Mouse (Mus musculus) brown adipose tissue, adult 24 weeks (tissue): ENCODE data around the gene Gm17662. TPM values are rescaled to one million over a fixed set of nuclear protein-coding genes. Genes with fewer than 3 reads are reported as not detected.

ENCODE experiments used
- H3K27ac ChIP-seq: fragments of 200-500 bp; replicated peaks from 2 replicates; pipeline ENCODE4 v1.5.1; 2012; ENCODE audit warnings: low read depth, mild to moderate bottlenecking, low read length
- H3K4me1 ChIP-seq: fragments of 200-500 bp; 2 replicates; pipeline ENCODE4 v1.6.1; 2012; ENCODE audit warnings: low read length, mixed read lengths; ENCODE audit not compliant: control insufficient read depth, insufficient read depth, insufficient read length
- H3K4me3 ChIP-seq: fragments of 200-500 bp; 2 replicates; pipeline ENCODE4 v1.5.1; 2012; ENCODE audit warnings: low read depth, mild to moderate bottlenecking, low read length, moderate library complexity; ENCODE audit not compliant: insufficient read depth
- polyA plus RNA-seq: library from polyadenylated mRNA; stranded (reverse); fragments of >200 nt; gene quantifications from 2 replicates; pipeline ENCODE4 v1.2.4, GENCODE M21; 2012; ENCODE audit not compliant: missing spikeins, insufficient read depth, insufficient read length

The Gm17662 gene
- polyA plus RNA-seq, 1 experiment, result not detected

DNA sequence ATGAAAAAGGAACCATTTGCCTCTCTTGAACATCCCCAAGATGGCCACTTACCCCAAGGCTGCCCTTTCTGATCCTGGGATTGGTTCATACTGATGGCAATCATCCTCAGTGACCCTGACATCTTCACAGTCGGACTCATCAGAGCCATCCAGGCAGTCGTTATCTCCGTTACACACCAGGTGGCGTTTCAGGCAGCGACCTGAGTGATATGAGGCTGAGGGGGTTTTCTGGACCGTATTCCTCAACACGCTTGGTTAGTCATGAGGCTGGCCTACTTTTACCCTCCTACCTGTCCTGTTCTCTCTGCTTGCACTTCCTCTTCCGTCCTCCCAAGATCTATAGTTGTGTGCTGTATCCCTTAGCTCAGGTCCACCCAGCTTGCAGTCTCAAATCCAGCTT, 4.1 kb downstream of the Gm17662 start:
- Histone ChIP-seq H3K4me1 (no peaks in the 10 kb centered on the region), H3K4me3 (no peak overlapping the region), H3K27ac (no peak overlapping the region)

- no peak overlapping the region for H3K27ac ChIP-seq
- H3K4me3 ChIP-seq, result no peak overlapping the region
- no peaks in the 10 kb centered on the region for H3K4me1 ChIP-seq
Observed at GRCm38 (mm10) chr4:104864397-104864796, 7.3 kb downstream of the Gm17662 start.

DNA sequence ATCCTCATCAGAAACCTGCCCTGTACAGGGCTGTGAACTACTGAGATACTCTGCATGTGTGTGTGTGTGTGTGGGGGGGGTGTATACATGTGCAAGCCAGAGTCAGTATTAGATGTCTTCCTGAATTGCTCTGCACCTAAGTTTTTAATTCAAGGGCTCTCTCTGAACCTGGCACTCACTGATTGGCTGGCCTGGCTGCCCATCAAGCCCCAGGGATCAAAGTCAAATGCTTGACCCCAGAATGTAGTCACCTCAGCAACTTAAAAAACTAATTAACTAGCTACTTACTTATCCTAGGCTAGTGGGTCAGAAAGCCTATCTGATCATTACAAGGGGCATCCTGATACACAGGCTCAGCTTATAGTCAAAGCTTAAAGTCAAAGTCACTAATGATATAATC, 12.5 kb downstream of the Gm17662 start:
- Histone ChIP-seq H3K4me1 (no peaks in the 10 kb centered on the region), H3K27ac (no peak overlapping the region)

GRCm38 (mm10) chr4:104870196-104870595, 13.1 kb downstream of the Gm17662 start:
- Histone ChIP-seq H3K4me1 (no peaks in the 10 kb centered on the region), H3K27ac (no peak overlapping the region), H3K4me3 (no peak overlapping the region)

More for the DNA sequence above, 12.5 kb downstream of the Gm17662 start:
- no peak overlapping the region for H3K4me3 ChIP-seq

DNA sequence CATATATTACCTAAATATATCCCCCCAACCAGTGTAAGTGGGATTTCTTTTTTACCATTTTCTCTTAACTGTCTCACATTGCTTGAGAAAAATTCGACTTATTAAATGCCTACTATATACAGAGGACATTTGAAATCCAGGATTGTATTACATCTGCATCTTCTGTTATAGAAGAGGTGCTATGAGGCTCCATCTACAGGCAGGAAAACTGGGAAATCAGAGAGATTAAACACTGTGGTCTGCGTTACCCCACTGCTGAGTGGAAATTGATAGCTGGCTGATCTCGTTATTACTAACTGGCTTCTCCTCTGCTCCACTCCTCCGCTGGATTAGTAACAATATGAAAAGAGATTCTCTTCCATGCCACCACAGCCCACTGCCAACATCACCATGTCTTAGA, 18.7 kb downstream of the Gm17662 start:
- H3K4me3 ChIP-seq, result no peak overlapping the region
- no peak overlapping the region for H3K27ac ChIP-seq
- H3K4me1 ChIP-seq, result no peaks in the 10 kb centered on the region

DNA sequence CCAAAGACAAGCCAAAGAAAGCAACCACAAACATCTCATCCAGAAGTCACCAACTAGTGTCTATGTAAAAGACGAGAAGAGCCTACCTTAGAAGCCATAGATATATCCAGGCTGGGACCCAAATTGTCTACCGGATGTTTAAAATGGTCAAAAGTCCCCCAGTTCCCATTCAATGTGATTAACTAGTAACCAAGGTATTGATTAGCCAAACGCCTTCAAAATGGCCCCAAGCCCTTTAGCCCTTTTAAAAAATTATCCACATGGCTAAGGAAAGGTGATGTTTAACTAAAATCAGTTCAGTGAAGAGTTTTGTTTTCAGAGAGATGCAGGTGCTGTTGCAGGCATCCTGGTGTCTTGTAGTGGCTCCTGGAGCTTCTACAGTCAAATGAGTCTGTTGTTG, 19.2 kb downstream of the Gm17662 start, which contains the start of gene C8a:
TSS of gene C8a (minus strand) at position 76 of the 400 bp plus-strand sequence.
- no peak within 1 kb of the TSS for H3K4me3 ChIP-seq
- no peaks in the 10 kb centered on the region for H3K4me1 ChIP-seq
- no peak within 1 kb of the TSS for H3K27ac ChIP-seq

- no peaks in the 10 kb centered on the region for H3K4me1 ChIP-seq
- no peak overlapping the region for H3K4me3 ChIP-seq
- H3K27ac ChIP-seq, result no peak overlapping the region
Observed at GRCm38 (mm10) chr4:104887486-104887885, 30.4 kb downstream of the Gm17662 start.

DNA sequence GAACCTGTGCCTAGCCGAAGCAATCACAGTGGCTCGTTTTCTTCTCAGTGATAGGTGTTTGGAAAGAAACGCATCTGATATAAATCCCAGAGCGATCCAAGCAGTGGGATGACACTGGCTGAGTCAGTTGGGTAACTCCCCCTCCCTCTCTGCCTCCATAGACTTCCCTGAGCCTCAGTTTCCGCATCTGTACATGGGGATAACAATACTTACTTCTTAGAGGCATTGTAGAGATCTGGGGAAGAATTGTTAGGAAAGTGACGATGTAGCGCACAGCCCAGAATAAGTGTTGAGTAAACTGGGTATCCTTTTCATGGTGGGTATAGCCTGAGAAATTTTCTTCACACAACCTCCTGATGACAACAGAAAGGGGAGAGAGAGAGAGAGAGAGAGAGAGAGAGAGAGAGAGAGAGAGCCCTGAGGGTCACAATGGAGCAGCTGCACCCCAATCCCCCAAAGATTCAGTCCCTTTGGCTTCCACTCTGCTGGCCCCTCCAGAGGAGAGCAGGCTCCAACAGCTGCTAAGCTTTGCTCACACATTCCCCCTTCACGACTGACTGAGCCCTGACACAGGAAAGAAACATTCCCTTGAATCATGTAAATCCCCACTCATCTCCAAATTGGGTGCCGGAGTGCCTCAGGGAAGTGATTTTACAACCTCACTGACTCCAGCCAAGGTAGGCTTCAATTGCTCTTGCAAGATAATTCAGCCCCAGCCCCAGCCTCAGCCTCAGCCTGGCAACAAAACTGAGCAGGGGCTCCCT, 31.6 kb downstream of the Gm17662 start:
- Histone ChIP-seq H3K4me3 (no peak overlapping the region), H3K27ac (no peak overlapping the region), H3K4me1 (no peaks in the 10 kb centered on the region)

GRCm38 (mm10) chr4:104891708-104892107, 34.6 kb downstream of the Gm17662 start:
- Histone ChIP-seq H3K27ac (no peak overlapping the region), H3K4me1 (no peaks in the 10 kb centered on the region), H3K4me3 (no peak overlapping the region)

DNA sequence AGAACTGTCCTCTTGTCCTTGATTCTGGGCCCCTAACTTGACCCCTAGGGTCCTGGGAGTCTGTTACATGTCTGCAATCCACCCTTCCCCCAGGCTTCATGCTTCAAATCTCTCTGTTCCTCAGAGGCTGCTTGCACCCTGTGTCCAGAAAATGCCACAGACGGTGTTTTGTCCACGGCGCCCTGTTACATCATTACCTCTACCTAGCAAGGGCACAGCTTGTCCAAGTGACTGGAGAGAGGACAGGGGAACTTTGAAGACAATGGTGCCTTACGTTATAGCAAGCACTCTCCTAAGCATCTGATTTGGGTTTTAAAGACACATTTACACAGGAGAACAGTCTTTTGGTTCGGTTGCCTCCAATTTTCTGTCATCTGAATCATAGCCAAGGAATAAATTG, 36.5 kb downstream of the Gm17662 start:
- H3K4me3 ChIP-seq, result no peak overlapping the region
- H3K27ac ChIP-seq, result no peak overlapping the region
- H3K4me1 ChIP-seq, result no peaks in the 10 kb centered on the region

GRCm38 (mm10) chr4:104894004-104894734, 37.0 kb downstream of the Gm17662 start:
- no peak overlapping the region for H3K27ac ChIP-seq
- H3K4me1 ChIP-seq, result no peaks in the 10 kb centered on the region
- H3K4me3 ChIP-seq, result no peak overlapping the region

DNA sequence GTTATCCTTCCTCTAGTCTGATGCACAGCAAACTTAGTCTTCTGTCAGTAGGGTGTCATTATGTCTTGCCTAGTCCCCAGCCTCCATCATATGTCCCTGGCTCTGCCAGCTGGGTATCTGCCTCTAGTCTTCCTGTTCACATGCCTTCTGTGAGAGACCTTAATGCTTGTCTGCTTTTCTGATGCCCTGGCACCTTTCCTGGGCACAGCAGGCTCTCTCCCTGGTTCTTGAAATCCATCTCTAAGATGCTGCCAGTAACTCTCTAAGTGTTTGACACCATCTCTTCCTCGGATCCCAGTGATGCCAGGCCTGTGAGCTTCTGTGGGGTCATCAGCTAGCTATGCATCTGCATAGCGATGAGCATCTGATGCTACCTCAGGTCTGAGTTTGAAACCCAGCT, 45.7 kb downstream of the Gm17662 start:
- no peak overlapping the region for H3K4me3 ChIP-seq
- H3K27ac ChIP-seq, result no peak overlapping the region
- H3K4me1 ChIP-seq, result no peaks in the 10 kb centered on the region

DNA sequence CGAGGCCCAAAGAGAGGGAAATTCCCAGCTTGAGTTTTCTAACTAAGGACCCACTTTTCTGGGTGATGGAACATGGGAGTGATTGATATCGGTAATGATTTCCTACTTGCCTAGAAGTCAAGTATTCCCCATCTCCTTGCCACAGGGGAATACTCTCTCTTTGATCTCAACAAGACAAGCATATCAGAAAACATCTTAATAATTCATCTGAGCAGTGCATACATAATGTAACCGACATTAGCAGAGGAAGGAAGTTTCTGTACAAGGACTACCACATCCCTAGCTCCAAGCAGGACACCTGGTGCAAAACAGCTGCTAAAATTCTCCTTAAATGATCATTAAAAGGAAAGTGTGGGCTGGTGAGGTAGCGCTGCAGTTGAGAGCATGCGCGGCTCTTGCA, 47.9 kb downstream of the Gm17662 start:
- H3K4me3 ChIP-seq, result no peak overlapping the region
- no peaks in the 10 kb centered on the region for H3K4me1 ChIP-seq
- H3K27ac ChIP-seq, result no peak overlapping the region
